Mouse (Mus musculus) heart, embryonic 16.5 days (tissue): ENCODE measurements at regions not wholly inside any gene's neighbourhood (a gene's known extent, or its start where the extent isn't known, plus 50 kb on each side); places are given as distances from the start of the nearest gene placed in this dataset.

Experiments
- ATAC-seq: fragments of 200-750 bp; cut with Nextera tagmentation; replicated peaks from 2 replicates; pipeline ENCODE4 v1.8.0; 2017; ENCODE audit warnings: moderate number of reproducible peaks; ENCODE audit not compliant: insufficient read depth, low FRiP score; ENCODE audit errors: extremely low read depth
- H3K27ac ChIP-seq: fragments of 300-500 bp; sonication (generic); 2 replicates; pipeline ENCODE4 v1.5.1; 2014; ENCODE audit warnings: mild to moderate bottlenecking, low read length, control low read depth, moderate library complexity
- H3K27me3 ChIP-seq: fragments of 300-500 bp; sonication (generic); 2 replicates; pipeline ENCODE4 v1.6.1; 2014; ENCODE audit warnings: low read length, mixed read lengths; ENCODE audit not compliant: control insufficient read depth, insufficient read depth
- H3K36me3 ChIP-seq: fragments of 300-500 bp; sonication (generic); 2 replicates; pipeline ENCODE4 v1.6.1; 2014; ENCODE audit not compliant: control insufficient read depth, insufficient read depth
- H3K4me1 ChIP-seq: fragments of 300-500 bp; sonication (generic); 2 replicates; pipeline ENCODE4 v1.6.1; 2014; ENCODE audit warnings: low read length, mixed read lengths; ENCODE audit not compliant: control insufficient read depth, insufficient read depth
- H3K4me2 ChIP-seq: fragments of 300-500 bp; sonication (generic); 2 replicates; pipeline ENCODE4 v1.6.1; 2014; ENCODE audit warnings: low read depth, mild to moderate bottlenecking, control low read depth, low read length
- H3K4me3 ChIP-seq: fragments of 300-500 bp; sonication (generic); 2 replicates; pipeline ENCODE4 v1.5.1; 2014; ENCODE audit warnings: mild to moderate bottlenecking, control low read depth, low read length
- H3K9ac ChIP-seq: fragments of 300-500 bp; sonication (generic); 2 replicates; pipeline ENCODE4 v1.6.1; 2014; ENCODE audit warnings: low read length, control low read depth
- H3K9me3 ChIP-seq: fragments of 300-500 bp; sonication (generic); replicated peaks from 2 replicates; pipeline ENCODE4 v1.6.1; 2016; ENCODE audit warnings: low read length; ENCODE audit not compliant: control insufficient read depth
- WGBS: fragments of 180-500 bp; shearing (Covaris S2); extraction: QIAGEN DNeasy Blood & Tissue Kit; methylation state at CpG from one replicate; pipeline ENCODE4 v1.1.7; 2014; 5-methylcytosine and 5-hydroxymethylcytosine counted together

- Histone ChIP-seq H3K4me3 (no peak overlapping the region), H3K27me3 (no peaks in the 10 kb centered on the region), H3K4me1 (no peaks in the 10 kb centered on the region), H3K9ac (no peak overlapping the region), H3K36me3 (no peaks in the 10 kb centered on the region), H3K4me2 (no peak overlapping the region), H3K9me3 (no peaks in the 10 kb centered on the region), H3K27ac (no peak overlapping the region)
- 71% methylated on average over 5 of the region's 5 CpGs for WGBS
- no peak for ATAC-seq
Measured at GRCm38 (mm10) chr16:78004016-78004415, 297.3 kb upstream of the Cxadr start.

DNA sequence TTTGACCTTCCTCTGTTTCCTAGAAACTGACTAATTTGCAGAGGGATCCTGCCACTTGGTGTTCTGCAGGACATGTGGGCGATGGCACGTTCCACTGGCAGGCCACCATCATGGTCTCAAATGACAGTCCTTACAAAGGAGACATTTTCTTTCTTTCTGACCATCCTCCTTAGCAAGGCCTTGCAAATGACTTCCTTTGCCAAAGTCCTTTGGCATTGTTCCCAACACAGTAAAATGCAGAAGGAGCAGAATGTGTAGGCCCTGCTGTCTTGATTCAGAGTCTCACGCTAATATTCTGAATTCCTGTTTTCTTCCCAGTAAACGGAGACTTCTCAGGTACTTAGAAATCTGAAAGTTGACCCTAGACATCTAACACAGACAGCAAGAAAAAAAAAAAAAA, 308.3 kb upstream of the Cxadr start:
- Histone ChIP-seq H3K36me3 (no peaks in the 10 kb centered on the region), H3K27me3 (no peaks in the 10 kb centered on the region), H3K27ac (no peak overlapping the region), H3K4me2 (no peak overlapping the region), H3K4me1 (no peaks in the 10 kb centered on the region), H3K9me3 (peaks cover 2% of the 10 kb centered on the region; the same call in 1 of the 2 replicates), H3K4me3 (no peak overlapping the region), H3K9ac (no peak overlapping the region)
- WGBS = 73% methylated on average over 4 of the region's 4 CpGs
- no peak for ATAC-seq

DNA sequence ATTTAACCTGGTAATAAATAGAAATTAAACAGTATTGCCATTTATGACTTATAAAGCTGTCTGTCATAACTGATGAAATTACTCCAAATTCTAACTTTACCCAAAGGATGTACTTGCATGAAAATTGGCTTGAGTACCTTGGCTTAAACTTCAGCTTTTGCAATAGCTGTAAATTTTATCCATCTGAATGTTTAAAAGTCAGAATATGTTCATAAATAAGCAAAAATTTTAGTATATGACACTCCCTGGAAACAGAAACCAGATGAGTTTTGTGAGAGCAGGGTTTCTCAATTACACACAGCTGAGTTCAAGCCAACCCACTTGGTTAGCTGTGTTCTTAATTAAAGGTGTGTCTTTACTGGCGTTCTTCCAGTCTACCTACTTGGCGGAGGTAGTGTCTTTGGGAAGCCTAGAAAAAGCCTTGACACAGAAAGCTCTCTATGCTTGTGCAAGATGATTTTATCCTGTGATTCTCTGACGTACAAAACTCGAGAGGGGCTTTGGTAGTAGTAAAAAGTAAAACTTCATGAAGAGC, 311.4 kb upstream of the Cxadr start:
- no peaks in the 10 kb centered on the region for H3K27me3 ChIP-seq
- ATAC-seq = no peak
- no peaks in the 10 kb centered on the region for H3K4me1 ChIP-seq
- H3K36me3 ChIP-seq = no peaks in the 10 kb centered on the region
- no peak overlapping the region for H3K9ac ChIP-seq
- 77% methylated on average over 4 of the region's 4 CpGs for WGBS
- H3K4me2 ChIP-seq = no peak overlapping the region
- no peak overlapping the region for H3K27ac ChIP-seq
- no peak overlapping the region for H3K4me3 ChIP-seq
- H3K9me3 ChIP-seq = peaks cover 2% of the 10 kb centered on the region; the same call in 1 of the 2 replicates

- ATAC-seq = no peak
- WGBS = 94% methylated on average over 5 of the region's 5 CpGs
Measured at GRCm38 (mm10) chr16:77989139-77989538, 312.1 kb upstream of the Cxadr start.

GRCm38 (mm10) chr16:77986884-77987529, 314.3 kb upstream of the Cxadr start:
- Histone ChIP-seq H3K4me3 (no peak overlapping the region), H3K9me3 (peaks cover 2% of the 10 kb centered on the region; the same call in 1 of the 2 replicates), H3K27ac (no peak overlapping the region), H3K4me2 (no peak overlapping the region), H3K4me1 (no peaks in the 10 kb centered on the region), H3K27me3 (no peaks in the 10 kb centered on the region), H3K9ac (no peak overlapping the region), H3K36me3 (no peaks in the 10 kb centered on the region)
- WGBS = 75% methylated on average over 10 of the region's 10 CpGs
- ATAC-seq = no peak

More at GRCm38 (mm10) chr16:77989139-77989538, 312.1 kb upstream of the Cxadr start:
- H3K4me1 ChIP-seq = no peaks in the 10 kb centered on the region
- no peak overlapping the region for H3K9ac ChIP-seq
- no peaks in the 10 kb centered on the region for H3K27me3 ChIP-seq
- H3K4me2 ChIP-seq = no peak overlapping the region
- H3K9me3 ChIP-seq = peaks cover 2% of the 10 kb centered on the region; the same call in 1 of the 2 replicates
- H3K4me3 ChIP-seq = no peak overlapping the region
- H3K27ac ChIP-seq = no peak overlapping the region
- no peaks in the 10 kb centered on the region for H3K36me3 ChIP-seq

- Histone ChIP-seq H3K27ac (no peak overlapping the region), H3K9me3 (no peaks in the 10 kb centered on the region), H3K4me1 (no peaks in the 10 kb centered on the region), H3K4me2 (no peak overlapping the region), H3K36me3 (no peaks in the 10 kb centered on the region), H3K9ac (no peak overlapping the region), H3K27me3 (no peaks in the 10 kb centered on the region), H3K4me3 (no peak overlapping the region)
- 38% methylated on average over 1 of the region's 1 CpGs for WGBS
- no peak; the same call in 1 of the 2 replicates for ATAC-seq
Measured at GRCm38 (mm10) chr16:77948785-77949184, 346.9 kb upstream of the Gm11146 start.

- Histone ChIP-seq H3K4me3 (no peak overlapping the region), H3K4me2 (no peak overlapping the region), H3K9me3 (no peaks in the 10 kb centered on the region), H3K27me3 (no peaks in the 10 kb centered on the region), H3K36me3 (no peaks in the 10 kb centered on the region), H3K4me1 (no peaks in the 10 kb centered on the region), H3K9ac (no peak overlapping the region), H3K27ac (no peak overlapping the region)
- 31% methylated on average over 2 of the region's 2 CpGs for WGBS
- ATAC-seq = peak; percentile 63; the same call in 1 of the 2 replicates
Measured at GRCm38 (mm10) chr16:77945442-77945841, 343.5 kb upstream of the Gm11146 start.

DNA sequence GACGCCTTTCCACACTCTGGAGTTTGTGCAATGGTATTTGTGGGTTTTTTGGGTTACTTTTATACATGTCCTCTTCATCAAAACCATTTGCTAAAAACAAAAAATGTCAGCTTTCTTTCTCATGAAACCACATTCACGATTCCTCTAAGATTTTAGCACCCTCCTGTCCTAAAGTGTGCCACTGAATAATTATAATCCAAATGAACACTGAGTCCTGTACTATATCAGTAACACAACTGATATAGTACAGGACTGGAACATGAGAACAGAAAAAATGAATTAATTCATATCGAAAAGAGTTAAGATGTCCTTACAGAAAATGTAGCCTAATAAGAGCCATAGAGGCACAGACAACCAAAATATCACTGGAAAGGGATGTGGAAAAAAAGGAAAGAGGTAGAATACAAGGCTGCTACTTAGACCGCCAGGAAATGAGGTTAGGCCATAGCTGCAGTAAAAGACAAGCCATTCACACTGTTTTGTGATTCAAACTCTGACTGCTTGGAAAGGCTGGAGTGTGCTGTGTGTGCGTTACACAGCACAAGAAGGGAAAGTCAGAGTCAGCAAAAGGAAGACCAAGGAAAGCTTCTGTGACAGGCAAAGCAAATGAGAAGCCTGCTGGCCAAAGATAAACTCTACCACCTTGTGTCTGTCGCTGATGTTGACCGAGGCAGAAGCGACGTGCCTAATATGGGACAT, 329.3 kb upstream of the Gm11146 start:
- Histone ChIP-seq H3K9me3 (no peaks in the 10 kb centered on the region), H3K27me3 (no peaks in the 10 kb centered on the region), H3K36me3 (no peaks in the 10 kb centered on the region), H3K4me2 (no peak overlapping the region), H3K4me3 (no peak overlapping the region), H3K9ac (no peak overlapping the region), H3K4me1 (no peaks in the 10 kb centered on the region), H3K27ac (no peak overlapping the region)
- no peak for ATAC-seq
- WGBS = 78% methylated on average over 9 of the region's 9 CpGs
